Mouse (Mus musculus) ES-E14 (cell line): ENCODE measurements around the gene Pyroxd2.

ENCODE experiments used
- CHD2 ChIP-seq: IDR thresholded peaks from 2 replicates; pipeline ENCODE4 v1.6.1; 2014; ENCODE audit warnings: mild to moderate bottlenecking, low read depth, low read length, inconsistent platforms
- HCFC1 ChIP-seq: IDR thresholded peaks from 2 replicates; pipeline ENCODE4 v1.6.1; 2012; ENCODE audit warnings: low read length, inconsistent platforms, borderline replicate concordance; ENCODE audit not compliant: insufficient read depth
- MAFK ChIP-seq: IDR thresholded peaks from 2 replicates; pipeline ENCODE4 v1.6.1; 2014; ENCODE audit warnings: mild to moderate bottlenecking, low read depth, low read length, inconsistent platforms; ENCODE audit not compliant: insufficient read depth
- ZC3H11A ChIP-seq: IDR thresholded peaks from 2 replicates; pipeline ENCODE4 v1.6.1; 2012; ENCODE audit warnings: low read depth, mild to moderate bottlenecking, inconsistent platforms, low read length, borderline replicate concordance
- ZNF384 ChIP-seq: IDR thresholded peaks from 2 replicates; pipeline ENCODE4 v1.6.1; 2012; ENCODE audit warnings: low read depth, low read length, inconsistent platforms

GRCm38 (mm10) chr19:42779531-42780155 is 27.1 kb upstream of the Pyroxd2 start, which contains the start of gene Hps1:
- TF ChIP-seq ZNF384 (no peak), MAFK (0 out of 2 replicates have a peak, but pooled peaks have one; percentile 3), CHD2 (no peak), ZC3H11A (no peak), HCFC1 (peak; percentile 57; the same call in 1 of the 2 replicates)
